Mouse (Mus musculus) forebrain, embryonic 11.5 days (tissue): ENCODE measurements around the gene Slc48a1. TPM values are rescaled to one million over a fixed set of nuclear protein-coding genes. Genes with fewer than 3 reads are reported as not detected.

Experiments
- ATAC-seq: fragments of 200-750 bp; cut with Nextera tagmentation; replicated peaks from 2 replicates; pipeline ENCODE4 v1.8.0; 2017; ENCODE audit warnings: moderate TSS enrichment; ENCODE audit not compliant: low FRiP score
- DNase-seq: peaks from one replicate; pipeline ENCODE4 v3.0.0-alpha.2; 2017; ENCODE audit warnings: low spot score
- H3K27ac ChIP-seq: fragments of 300-500 bp; sonication (generic); 2 replicates; pipeline ENCODE4 v1.5.1; 2014; ENCODE audit warnings: low read depth, low read length
- H3K27me3 ChIP-seq: fragments of 300-500 bp; sonication (generic); 2 replicates; pipeline ENCODE4 v1.6.1; 2014; ENCODE audit warnings: mild to moderate bottlenecking, low read length, mixed read lengths; ENCODE audit not compliant: control insufficient read depth, insufficient read depth
- H3K36me3 ChIP-seq: fragments of 300-500 bp; sonication (generic); 2 replicates; pipeline ENCODE4 v1.6.1; 2014; ENCODE audit warnings: mild to moderate bottlenecking, low read length, moderate library complexity, mixed read lengths; ENCODE audit not compliant: control insufficient read depth, insufficient read depth
- H3K4me1 ChIP-seq: fragments of 300-500 bp; sonication (generic); replicated peaks from 2 replicates; pipeline ENCODE4 v1.6.1; 2014; ENCODE audit warnings: low read length, mixed read lengths; ENCODE audit not compliant: control insufficient read depth, insufficient read depth
- H3K4me2 ChIP-seq: fragments of 300-500 bp; sonication (generic); 2 replicates; pipeline ENCODE4 v1.6.1; 2014; ENCODE audit warnings: low read depth, mild to moderate bottlenecking, low read length, moderate library complexity, mixed read lengths; ENCODE audit not compliant: severe bottlenecking
- H3K4me3 ChIP-seq: fragments of 300-500 bp; sonication (generic); 2 replicates; pipeline ENCODE4 v1.5.1; 2014; ENCODE audit warnings: low read depth, low read length
- H3K9ac ChIP-seq: fragments of 300-500 bp; sonication (generic); 2 replicates; pipeline ENCODE4 v1.6.1; 2014; ENCODE audit warnings: low read length
- H3K9me3 ChIP-seq: fragments of 300-500 bp; sonication (generic); 2 replicates; pipeline ENCODE4 v1.6.1; 2016; ENCODE audit warnings: low read length, mixed read lengths; ENCODE audit not compliant: control insufficient read depth
- WGBS: fragments of 180-500 bp; shearing (Covaris S2); extraction: QIAGEN DNeasy Blood & Tissue Kit; methylation state at CpG from one replicate; pipeline ENCODE4 v1.1.7; 2014; 5-methylcytosine and 5-hydroxymethylcytosine counted together
- polyA plus RNA-seq: library from polyadenylated mRNA; unstranded; fragments of >200 nt; fragmentation: Nextera tagmentation; extraction: Ambion mirVana; gene quantifications from 2 replicates; pipeline ENCODE4 v1.2.1, GENCODE M21; 2014

Gene Slc48a1
- polyA plus RNA-seq, 1 experiment from 2014 or later: 32.1 TPM

- no peak overlapping the region for H3K27ac ChIP-seq
Observed at GRCm38 (mm10) chr15:97825071-97825940, 47.0 kb downstream of the Slc48a1 start.

DNA sequence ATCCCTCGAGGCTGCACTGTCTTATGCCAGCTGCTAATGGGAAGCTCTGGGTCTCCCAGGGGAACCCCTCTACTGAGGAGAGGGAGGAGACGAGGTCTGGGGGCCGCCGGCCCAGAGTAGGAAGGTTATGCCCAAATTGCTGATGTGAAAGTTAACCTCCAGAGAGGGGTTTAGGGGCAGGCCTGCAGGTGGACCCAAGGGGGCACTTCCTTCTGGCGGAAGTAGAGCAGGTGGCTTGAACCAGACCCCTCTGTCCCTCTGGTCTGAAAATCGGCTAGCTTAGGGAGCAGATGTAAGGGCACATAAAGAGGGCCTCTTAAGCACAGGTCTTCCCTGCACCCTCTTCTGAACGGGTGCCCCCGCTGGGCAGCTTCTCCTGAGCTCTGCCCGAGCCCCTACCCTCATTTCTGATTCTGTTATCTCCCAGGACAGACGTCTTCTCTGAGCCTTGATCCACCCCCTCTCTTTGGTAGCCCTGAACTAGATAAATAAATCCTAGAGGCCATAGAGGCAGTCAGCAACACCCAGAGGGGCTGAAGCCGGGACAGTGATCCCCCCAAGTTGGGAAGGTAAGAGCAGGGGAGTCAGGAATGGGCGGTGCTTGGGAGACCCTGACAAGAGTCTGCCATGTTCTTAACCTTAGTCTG is 47.7 kb downstream of the Slc48a1 start:
- peaks cover 26% of the 10 kb centered on the region; the same call in 1 of the 2 replicates for H3K4me1 ChIP-seq
- H3K36me3 ChIP-seq: no peaks in the 10 kb centered on the region
- ATAC-seq (no peak), DNase-seq (no peak)
- no peak overlapping the region for H3K27ac ChIP-seq
- WGBS: 51% methylated on average over 12 of the region's 12 CpGs
- H3K9ac ChIP-seq: no peak overlapping the region; the same call in 1 of the 2 replicates
- no peaks in the 10 kb centered on the region for H3K27me3 ChIP-seq
- H3K9me3 ChIP-seq: no peaks in the 10 kb centered on the region
- no peak overlapping the region for H3K4me2 ChIP-seq
- no peak overlapping the region for H3K4me3 ChIP-seq

More at GRCm38 (mm10) chr15:97825071-97825940, 47.0 kb downstream of the Slc48a1 start:
- H3K9me3 ChIP-seq: no peaks in the 10 kb centered on the region
- DNase-seq (no peak), ATAC-seq (no peak)
- WGBS: 9% methylated on average over 29 of the region's 29 CpGs
- H3K4me3 ChIP-seq: no peak overlapping the region
- peaks cover 24% of the 10 kb centered on the region; the same call in 1 of the 2 replicates for H3K4me1 ChIP-seq
- peak overlapping the region; percentile 49 for H3K9ac ChIP-seq
- peak overlapping the region; percentile 34 for H3K4me2 ChIP-seq
- H3K27me3 ChIP-seq: no peaks in the 10 kb centered on the region
- no peaks in the 10 kb centered on the region for H3K36me3 ChIP-seq

- no peak overlapping the region for H3K9ac ChIP-seq
- 69% methylated on average over 5 of the region's 5 CpGs for WGBS
Observed at GRCm38 (mm10) chr15:97826588-97827261, 48.4 kb downstream of the Slc48a1 start.

DNA sequence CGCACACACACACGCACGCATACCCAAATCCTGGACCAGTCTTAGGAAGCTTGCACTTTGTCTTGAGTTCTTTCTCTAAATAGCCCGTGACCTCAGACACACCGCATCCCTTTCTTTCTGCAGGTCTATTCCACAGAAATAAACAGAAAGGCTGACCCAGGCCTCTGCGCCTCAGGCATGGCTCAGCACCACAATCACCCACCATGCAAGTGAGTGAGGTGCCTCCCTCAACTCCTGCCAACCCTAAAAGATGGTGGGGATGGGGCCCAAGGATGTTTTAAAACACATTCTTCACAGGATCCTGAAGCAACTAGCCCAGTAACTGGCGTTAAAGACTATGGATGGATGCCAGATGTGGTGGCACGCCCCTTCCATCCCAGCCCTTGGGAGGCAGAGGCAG is 49.1 kb downstream of the Slc48a1 start:
- ATAC-seq: no peak
- H3K4me3 ChIP-seq: no peak overlapping the region
- 87% methylated on average over 8 of the region's 8 CpGs for WGBS
- no peak overlapping the region for H3K27ac ChIP-seq
- H3K4me2 ChIP-seq: no peak overlapping the region
- H3K4me1 ChIP-seq: peaks cover 30% of the 10 kb centered on the region; the same call in 1 of the 2 replicates
- no peaks in the 10 kb centered on the region for H3K9me3 ChIP-seq
- DNase-seq: no peak
- H3K27me3 ChIP-seq: no peaks in the 10 kb centered on the region
- H3K36me3 ChIP-seq: no peaks in the 10 kb centered on the region
- no peak overlapping the region for H3K9ac ChIP-seq

More at GRCm38 (mm10) chr15:97826588-97827261, 48.4 kb downstream of the Slc48a1 start:
- Histone ChIP-seq H3K27ac (no peak overlapping the region), H3K4me2 (no peak overlapping the region), H3K27me3 (no peaks in the 10 kb centered on the region), H3K9me3 (no peaks in the 10 kb centered on the region), H3K4me1 (peaks cover 26% of the 10 kb centered on the region; the same call in 1 of the 2 replicates), H3K4me3 (no peak overlapping the region), H3K36me3 (no peaks in the 10 kb centered on the region)
- DNase-seq (no peak), ATAC-seq (no peak)

- no peak for ATAC-seq
- 73% methylated on average over 6 of the region's 6 CpGs for WGBS
- Histone ChIP-seq H3K27me3 (peaks cover 2% of the 10 kb centered on the region; the same call in 1 of the 2 replicates), H3K4me2 (no peak overlapping the region), H3K9ac (no peak overlapping the region), H3K4me1 (peaks cover 30% of the 10 kb centered on the region; the same call in 1 of the 2 replicates), H3K27ac (no peak overlapping the region), H3K9me3 (no peaks in the 10 kb centered on the region), H3K36me3 (no peaks in the 10 kb centered on the region), H3K4me3 (no peak overlapping the region)
- DNase-seq: no peak
Observed at GRCm38 (mm10) chr15:97828221-97828842, 50.0 kb downstream of the Slc48a1 start.

DNA sequence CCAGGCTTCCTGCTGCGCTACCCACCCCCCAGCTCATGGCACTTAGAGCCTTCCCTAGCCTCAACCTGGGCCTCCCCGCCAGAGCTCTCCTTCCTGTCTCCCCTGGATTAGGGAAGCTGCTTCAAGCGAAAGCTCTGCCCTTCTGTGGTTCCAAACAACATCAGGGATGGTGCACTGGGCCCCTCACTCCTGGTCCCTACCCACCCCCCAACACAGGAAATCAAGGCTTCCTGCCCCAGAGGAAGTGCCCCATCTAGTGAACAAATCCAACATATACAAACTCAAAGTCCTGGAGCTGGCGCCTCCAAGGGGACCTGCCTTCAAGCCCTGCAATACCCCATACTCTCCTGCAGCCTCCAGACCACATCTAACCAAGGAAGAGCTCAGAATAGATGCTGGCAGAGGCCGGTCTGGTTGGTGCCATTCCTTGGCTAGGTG is 50.6 kb downstream of the Slc48a1 start:
- DNase-seq (no peak), ATAC-seq (no peak)
- Histone ChIP-seq H3K4me3 (no peak overlapping the region), H3K9me3 (no peaks in the 10 kb centered on the region), H3K4me1 (peaks cover 33% of the 10 kb centered on the region; the same call in 1 of the 2 replicates), H3K9ac (no peak overlapping the region), H3K4me2 (no peak overlapping the region), H3K36me3 (no peaks in the 10 kb centered on the region), H3K27ac (no peak overlapping the region), H3K27me3 (peaks cover 2% of the 10 kb centered on the region; the same call in 1 of the 2 replicates)
- 62% methylated on average over 5 of the region's 5 CpGs for whole genome bisulfite sequencing

GRCm38 (mm10) chr15:97829432-97829831 is 51.1 kb downstream of the Slc48a1 start:
- Histone ChIP-seq H3K9me3 (no peaks in the 10 kb centered on the region), H3K4me1 (peaks cover 33% of the 10 kb centered on the region; the same call in 1 of the 2 replicates), H3K9ac (no peak overlapping the region; the same call in 1 of the 2 replicates), H3K27ac (no peak overlapping the region), H3K36me3 (no peaks in the 10 kb centered on the region), H3K4me3 (peak overlapping the region; percentile 5; the same call in 1 of the 2 replicates), H3K27me3 (peaks cover 2% of the 10 kb centered on the region; the same call in 1 of the 2 replicates), H3K4me2 (peak overlapping the region; percentile 81; the same call in 1 of the 2 replicates)
- DNase-seq (no peak), ATAC-seq (no peak)
- 38% methylated on average over 2 of the region's 2 CpGs for WGBS
